ENCODE assay signal across 32 mouse cellular contexts in the genomic region with DNA sequence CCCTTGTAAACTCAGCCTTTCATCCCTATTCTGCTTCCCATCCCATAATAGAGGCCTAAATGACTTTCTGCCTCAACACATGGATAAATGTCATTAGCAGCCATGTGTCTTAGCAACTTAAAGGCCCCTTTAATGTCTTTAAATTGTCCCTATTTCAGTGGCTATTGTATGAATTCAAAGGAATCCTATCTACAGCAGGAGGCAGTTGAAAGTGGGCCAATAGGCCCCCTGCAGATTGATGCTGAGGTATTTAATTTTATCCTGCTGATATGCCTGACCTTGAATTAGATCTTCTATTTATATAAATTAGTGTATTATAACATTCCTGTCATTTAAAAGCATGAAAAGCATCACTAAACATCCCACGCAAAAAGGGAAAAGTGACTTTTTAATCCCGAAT.
"Had no signal": no experiment of that assay in that cellular context is flagged by ENCODE, and none has a peak within 500 bp of the region (broad histone marks: within the 10 kb centered on the region; RNA-seq: fewer than 3 reads in every experiment).

No protein-coding gene starts in this region.

- H3K9ac ChIP-seq: limb, embryonic 12.5 days; limb, embryonic 13.5 days; limb, embryonic 15.5 days; liver, embryonic 12.5 days; liver, embryonic 13.5 days; liver, embryonic 14.5 days; liver, embryonic 15.5 days; liver, postnatal 0 days; lung, embryonic 14.5 days; lung, embryonic 15.5 days; midbrain, embryonic 12.5 days; midbrain, embryonic 13.5 days; midbrain, embryonic 15.5 days had no signal

- H3K27me3 ChIP-seq: limb, embryonic 12.5 days; limb, embryonic 13.5 days; limb, embryonic 15.5 days; liver, embryonic 12.5 days; liver, embryonic 13.5 days; liver, embryonic 15.5 days; lung, embryonic 15.5 days; megakaryocyte, embryonic 14.5 days; midbrain, embryonic 12.5 days; midbrain, embryonic 13.5 days; midbrain, embryonic 15.5 days had no signal

- DNase-seq: left cerebral cortex, postnatal 4 days; liver; liver, embryonic 13.5 days; liver, postnatal 0 days; lung, adult 18-20 months; lung, adult 2 months; lung, embryonic 14.5 days; lung, postnatal 10 days; lung, postnatal 14 days; lung, postnatal 36 days; lung, postnatal 4 days; midbrain, embryonic 14.5 days had no signal

- H3K4me1 ChIP-seq: limb, embryonic 15.5 days; liver, embryonic 12.5 days; liver, embryonic 15.5 days; lung, embryonic 15.5 days had no signal

- H3K9me3 ChIP-seq: limb, embryonic 10.5 days; limb, embryonic 12.5 days; limb, embryonic 13.5 days; limb, embryonic 15.5 days; liver, embryonic 12.5 days; liver, embryonic 13.5 days; liver, embryonic 15.5 days; lung, embryonic 15.5 days; megakaryocyte, embryonic 14.5 days; midbrain, embryonic 10.5 days; midbrain, embryonic 12.5 days; midbrain, embryonic 13.5 days; midbrain, embryonic 15.5 days had no signal

- H3K4me2 ChIP-seq: limb, embryonic 12.5 days; limb, embryonic 13.5 days; limb, embryonic 15.5 days; liver, embryonic 11.5 days; liver, embryonic 12.5 days; liver, embryonic 13.5 days; liver, embryonic 15.5 days; lung, embryonic 14.5 days; lung, embryonic 15.5 days; midbrain, embryonic 11.5 days; midbrain, embryonic 12.5 days; midbrain, embryonic 13.5 days; midbrain, embryonic 15.5 days had no signal

- H3K4me3 ChIP-seq: left cerebral cortex, adult 2 months; limb, embryonic 10.5 days; limb, embryonic 12.5 days; limb, embryonic 13.5 days; limb, embryonic 15.5 days; liver, embryonic 12.5 days; liver, embryonic 13.5 days; liver, embryonic 15.5 days; lung, embryonic 15.5 days; megakaryocyte, embryonic 14.5 days; midbrain, embryonic 10.5 days; midbrain, embryonic 12.5 days; midbrain, embryonic 13.5 days; midbrain, embryonic 15.5 days; myocyte had no signal

- ATAC-seq: liver, embryonic 12.5 days; liver, postnatal 0 days; lung, postnatal 0 days; midbrain, embryonic 13.5 days; midbrain, embryonic 15.5 days; midbrain, embryonic 16.5 days had no signal

- H3K27ac ChIP-seq: left cerebral cortex, adult 2 months; limb, embryonic 10.5 days; limb, embryonic 12.5 days; limb, embryonic 13.5 days; limb, embryonic 15.5 days; liver, embryonic 12.5 days; liver, embryonic 13.5 days; liver, embryonic 14.5 days; liver, embryonic 15.5 days; lung, embryonic 15.5 days; macrophage; midbrain, embryonic 10.5 days; midbrain, embryonic 12.5 days; midbrain, embryonic 13.5 days; midbrain, embryonic 15.5 days had no signal

- H3K36me3 ChIP-seq: limb, embryonic 10.5 days; limb, embryonic 12.5 days; limb, embryonic 13.5 days; midbrain, embryonic 12.5 days had no signal
